Mouse (Mus musculus) embryonic facial prominence, embryonic 14.5 days (tissue): ENCODE measurements at regions not wholly inside any gene's neighbourhood (a gene's known extent, or its start where the extent isn't known, plus 50 kb on each side); places are given as distances from the start of the nearest gene placed in this dataset.

Experiments
- ATAC-seq: fragments of 200-750 bp; cut with Nextera tagmentation; 2 replicates; pipeline ENCODE4 v1.8.0; 2017; ENCODE audit warnings: low read depth, moderate number of reproducible peaks, moderate TSS enrichment
- DNase-seq: peaks from one replicate; pipeline ENCODE4 v3.0.0-alpha.2; 2015; ENCODE audit warnings: low spot score
- H3K27ac ChIP-seq: fragments of 300-500 bp; sonication (generic); replicated peaks from 2 replicates; pipeline ENCODE4 v1.5.1; 2014; ENCODE audit warnings: low read depth, mild to moderate bottlenecking, low read length, moderate library complexity
- H3K27me3 ChIP-seq: fragments of 300-500 bp; sonication (generic); replicated peaks from 2 replicates; pipeline ENCODE4 v1.6.1; 2014; ENCODE audit warnings: low read length; ENCODE audit not compliant: control insufficient read depth, insufficient read depth
- H3K36me3 ChIP-seq: fragments of 300-500 bp; sonication (generic); 2 replicates; pipeline ENCODE4 v1.6.1; 2014; ENCODE audit warnings: low read length, mixed read lengths; ENCODE audit not compliant: control insufficient read depth, insufficient read depth
- H3K4me1 ChIP-seq: fragments of 300-500 bp; sonication (generic); 2 replicates; pipeline ENCODE4 v1.6.1; 2014; ENCODE audit warnings: antibody characterized with exemption, low read length; ENCODE audit not compliant: control insufficient read depth, insufficient read depth
- H3K4me2 ChIP-seq: fragments of 300-500 bp; sonication (generic); 2 replicates; pipeline ENCODE4 v1.6.1; 2014; ENCODE audit warnings: low read depth, mild to moderate bottlenecking, low read length, moderate library complexity, mixed read lengths
- H3K4me3 ChIP-seq: fragments of 300-500 bp; sonication (generic); 2 replicates; pipeline ENCODE4 v1.5.1; 2014; ENCODE audit warnings: low read depth, mild to moderate bottlenecking, low read length
- H3K9ac ChIP-seq: fragments of 300-500 bp; sonication (generic); 2 replicates; pipeline ENCODE4 v1.6.1; 2014; ENCODE audit warnings: low read depth, mild to moderate bottlenecking, low read length, moderate library complexity, mixed read lengths
- H3K9me3 ChIP-seq: fragments of 300-500 bp; sonication (generic); 2 replicates; pipeline ENCODE4 v1.6.1; 2016; ENCODE audit warnings: low read length; ENCODE audit not compliant: control insufficient read depth
- WGBS: fragments of 180-500 bp; shearing (Covaris S2); extraction: QIAGEN DNeasy Blood & Tissue Kit; methylation state at CpG from one replicate; pipeline ENCODE4 v1.1.7; 2014; 5-methylcytosine and 5-hydroxymethylcytosine counted together

DNA sequence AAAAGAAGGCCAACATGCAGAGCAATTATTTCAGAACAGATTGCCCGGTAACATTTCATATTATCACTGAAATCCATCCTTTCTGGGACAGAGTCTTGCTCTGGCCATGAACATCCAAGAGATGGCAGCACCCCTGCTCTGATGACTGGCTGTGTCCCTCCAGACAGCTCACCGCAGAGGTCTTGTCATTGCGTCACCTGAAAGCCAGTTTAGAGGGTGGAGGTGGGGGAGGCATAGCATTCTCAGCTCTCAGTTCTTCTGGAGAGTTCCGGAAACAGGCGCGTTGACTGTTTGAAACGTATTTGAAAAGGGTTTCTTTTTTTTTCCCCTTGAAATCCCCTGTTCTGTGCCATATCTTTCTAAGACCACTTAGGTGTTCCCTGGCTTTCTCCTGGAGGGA lies 145.7 kb upstream of the Pgrmc2 start:
- Histone ChIP-seq H3K27ac (no peak overlapping the region), H3K4me2 (0 out of 2 replicates have a peak overlapping the region, but pooled peaks have one; percentile 5), H3K9ac (no peak overlapping the region), H3K4me1 (no peaks in the 10 kb centered on the region), H3K36me3 (no peaks in the 10 kb centered on the region), H3K4me3 (no peak overlapping the region), H3K27me3 (no peaks in the 10 kb centered on the region), H3K9me3 (no peaks in the 10 kb centered on the region)
- ATAC-seq (peak; percentile 96), DNase-seq (peak; percentile 85)
- WGBS: 12% methylated on average over 7 of the region's 7 CpGs

DNA sequence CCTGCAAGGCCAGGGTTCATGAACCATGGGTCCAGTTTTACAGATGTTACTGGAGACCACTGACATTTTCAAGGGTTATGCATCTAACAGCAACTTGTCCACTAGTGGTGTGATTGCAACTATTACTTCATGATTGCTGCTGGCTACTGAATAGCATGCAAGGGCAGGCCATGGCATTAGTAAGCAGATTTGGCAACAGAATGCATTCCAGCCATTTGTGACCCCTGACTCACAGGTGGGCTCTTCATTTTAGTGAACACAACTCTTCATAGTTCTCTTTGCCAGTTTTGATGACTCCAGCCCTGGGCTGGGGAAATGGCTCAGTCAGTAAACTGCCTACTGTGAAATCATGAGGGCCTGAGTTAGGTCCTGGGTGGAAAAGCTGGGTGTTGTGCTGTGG lies 137.9 kb upstream of the Pgrmc2 start:
- DNase-seq: no peak
- Histone ChIP-seq H3K9me3 (no peaks in the 10 kb centered on the region), H3K36me3 (no peaks in the 10 kb centered on the region), H3K9ac (no peak overlapping the region), H3K27ac (no peak overlapping the region), H3K27me3 (no peaks in the 10 kb centered on the region), H3K4me1 (no peaks in the 10 kb centered on the region), H3K4me3 (no peak overlapping the region), H3K4me2 (no peak overlapping the region)
- no peak for ATAC-seq

- Histone ChIP-seq H3K4me2 (no peak overlapping the region), H3K4me3 (no peak overlapping the region), H3K27me3 (no peaks in the 10 kb centered on the region), H3K4me1 (no peaks in the 10 kb centered on the region), H3K36me3 (no peaks in the 10 kb centered on the region), H3K27ac (no peak overlapping the region), H3K9ac (no peak overlapping the region), H3K9me3 (no peaks in the 10 kb centered on the region)
- DNase-seq (no peak), ATAC-seq (no peak)
- 89% methylated on average over 3 of the region's 3 CpGs for WGBS
These were observed 134.9 kb upstream of the Pgrmc2 start for GRCm38 (mm10) chr3:41217770-41218169.

GRCm38 (mm10) chr3:41213533-41213932 lies 130.7 kb upstream of the Pgrmc2 start:
- Histone ChIP-seq H3K9me3 (no peaks in the 10 kb centered on the region), H3K36me3 (no peaks in the 10 kb centered on the region), H3K4me1 (no peaks in the 10 kb centered on the region), H3K27ac (no peak overlapping the region), H3K9ac (no peak overlapping the region), H3K4me3 (no peak overlapping the region), H3K27me3 (no peaks in the 10 kb centered on the region), H3K4me2 (no peak overlapping the region)
- DNase-seq (peak; percentile 55), ATAC-seq (0 out of 2 replicates have a peak, but pooled peaks have one; percentile 50)
- WGBS: 54% methylated on average over 2 of the region's 2 CpGs

DNA sequence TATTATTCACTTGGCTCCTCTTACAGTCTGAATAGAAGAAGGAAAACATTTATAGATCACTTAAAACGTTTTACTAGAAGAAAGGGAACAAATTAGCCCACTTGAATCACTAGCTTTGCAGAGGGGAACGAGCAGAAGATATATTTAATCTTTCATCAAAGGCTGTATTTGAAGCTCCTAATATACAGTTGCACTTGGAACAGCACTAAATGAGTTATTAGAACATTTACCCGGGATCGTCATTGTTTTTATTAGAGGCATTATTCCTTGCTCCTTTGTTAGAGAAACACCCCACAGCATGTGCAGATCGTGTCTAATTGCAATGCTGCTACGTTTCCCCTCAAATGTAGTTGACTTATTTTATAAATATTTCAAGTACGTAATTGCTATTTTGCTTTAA lies 127.5 kb upstream of the Pgrmc2 start:
- WGBS: 68% methylated on average over 7 of the region's 7 CpGs
- no peaks in the 10 kb centered on the region for H3K4me1 ChIP-seq
- DNase-seq (no peak), ATAC-seq (no peak)
- H3K9ac ChIP-seq: no peak overlapping the region
- no peaks in the 10 kb centered on the region for H3K9me3 ChIP-seq
- H3K4me3 ChIP-seq: no peak overlapping the region
- no peaks in the 10 kb centered on the region for H3K36me3 ChIP-seq
- H3K4me2 ChIP-seq: no peak overlapping the region
- no peaks in the 10 kb centered on the region for H3K27me3 ChIP-seq
- H3K27ac ChIP-seq: no peak overlapping the region

- 52% methylated on average over 13 of the region's 13 CpGs for WGBS
- ATAC-seq: peak; percentile 37; the same call in 1 of the 2 replicates
- DNase-seq: no peak
- Histone ChIP-seq H3K9ac (no peak overlapping the region), H3K27me3 (no peaks in the 10 kb centered on the region), H3K27ac (no peak overlapping the region), H3K4me2 (no peak overlapping the region), H3K9me3 (no peaks in the 10 kb centered on the region), H3K4me3 (no peak overlapping the region), H3K4me1 (no peaks in the 10 kb centered on the region), H3K36me3 (no peaks in the 10 kb centered on the region)
These were observed 120.0 kb upstream of the Pgrmc2 start for GRCm38 (mm10) chr3:41202895-41203294.

DNA sequence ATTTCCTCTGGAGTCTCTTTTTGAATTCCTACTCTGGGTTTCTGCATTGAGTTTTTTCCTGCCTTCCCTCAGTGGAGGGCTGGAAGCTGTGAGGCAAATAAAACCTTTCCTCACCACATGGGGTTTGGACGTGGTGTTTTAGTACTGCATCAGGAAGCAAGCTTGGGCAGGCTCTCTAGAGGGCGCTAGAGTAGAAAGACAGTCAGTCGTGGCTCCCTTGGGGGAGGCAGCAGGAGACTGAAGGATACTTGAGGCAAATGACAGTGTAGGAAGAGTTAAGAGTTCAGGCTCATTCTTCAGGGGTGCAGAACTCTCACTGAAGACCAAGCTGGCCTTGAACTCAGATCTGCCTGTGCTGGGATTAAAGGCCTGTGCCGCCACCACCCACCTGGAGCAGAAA lies 118.9 kb upstream of the Pgrmc2 start:
- no peak for ATAC-seq
- no peak overlapping the region for H3K4me2 ChIP-seq
- H3K4me3 ChIP-seq: no peak overlapping the region
- 37% methylated on average over 4 of the region's 4 CpGs for WGBS
- H3K36me3 ChIP-seq: no peaks in the 10 kb centered on the region
- H3K27me3 ChIP-seq: no peaks in the 10 kb centered on the region
- H3K27ac ChIP-seq: no peak overlapping the region
- no peak overlapping the region for H3K9ac ChIP-seq
- no peaks in the 10 kb centered on the region for H3K4me1 ChIP-seq
- DNase-seq: peak; percentile 37
- no peaks in the 10 kb centered on the region for H3K9me3 ChIP-seq

DNA sequence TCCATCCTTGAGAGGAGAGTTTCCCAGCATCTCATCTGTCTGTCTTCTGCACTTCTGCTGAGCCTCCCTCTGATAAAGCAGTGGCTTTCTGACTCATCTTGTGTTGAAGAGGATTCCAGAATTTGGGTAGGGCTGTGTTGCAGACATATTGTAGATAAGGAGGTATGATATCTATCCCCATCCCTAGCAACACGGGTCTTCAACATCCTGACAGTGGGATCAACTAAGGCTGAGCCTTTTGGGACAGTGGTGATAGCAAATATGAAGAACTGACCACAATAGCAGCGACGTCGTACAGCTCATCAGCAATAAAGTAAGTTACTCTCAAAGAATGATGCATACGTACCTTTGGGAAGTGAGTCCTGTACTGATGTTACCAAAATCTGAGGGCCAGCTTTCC lies 117.2 kb upstream of the Pgrmc2 start:
- Histone ChIP-seq H3K27me3 (no peaks in the 10 kb centered on the region), H3K9ac (no peak overlapping the region), H3K27ac (no peak overlapping the region), H3K4me1 (no peaks in the 10 kb centered on the region), H3K4me3 (no peak overlapping the region), H3K9me3 (no peaks in the 10 kb centered on the region), H3K36me3 (no peaks in the 10 kb centered on the region), H3K4me2 (no peak overlapping the region)
- DNase-seq (no peak), ATAC-seq (no peak)
- WGBS: 85% methylated on average over 5 of the region's 5 CpGs

DNA sequence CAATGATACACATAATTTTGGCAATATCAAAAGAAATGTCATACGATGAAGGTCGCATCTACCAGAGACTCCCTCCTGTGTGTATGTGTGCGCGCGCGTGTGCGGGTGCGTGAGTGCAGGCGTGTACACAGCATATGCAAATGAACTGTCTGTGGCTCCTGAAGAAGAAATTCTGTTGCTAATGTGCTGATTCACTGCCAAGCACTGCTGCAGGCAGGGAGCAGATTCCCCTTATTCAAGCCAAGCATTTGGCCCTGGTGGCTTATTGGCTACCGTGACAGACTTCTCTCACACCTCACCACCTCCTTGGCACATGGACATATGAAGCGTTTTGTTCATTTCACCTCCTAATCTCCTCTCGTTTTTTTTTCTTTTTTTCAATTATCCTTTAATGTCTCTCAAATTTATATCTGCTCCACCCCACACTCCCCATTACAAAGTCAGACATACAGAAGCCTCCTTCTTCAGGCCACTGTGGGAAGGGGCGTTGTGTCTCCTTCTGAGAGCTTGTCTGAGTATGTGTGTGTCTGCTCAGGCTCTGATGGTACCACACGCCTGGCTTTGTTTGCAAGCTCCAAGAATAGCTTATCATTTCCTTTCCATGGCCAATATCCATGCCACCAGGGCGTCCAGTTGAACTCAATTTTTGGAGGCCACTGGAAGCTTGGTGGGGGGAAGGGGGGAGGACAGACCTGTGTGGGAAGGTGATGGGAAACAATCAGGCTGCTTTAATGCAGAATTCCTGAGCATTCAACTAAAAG lies 115.5 kb upstream of the Pgrmc2 start:
- no peaks in the 10 kb centered on the region for H3K27me3 ChIP-seq
- ATAC-seq (no peak), DNase-seq (no peak)
- H3K4me3 ChIP-seq: no peak overlapping the region
- no peak overlapping the region for H3K9ac ChIP-seq
- H3K4me2 ChIP-seq: no peak overlapping the region
- WGBS: 81% methylated on average over 15 of the region's 15 CpGs
- H3K4me1 ChIP-seq: no peaks in the 10 kb centered on the region
- H3K36me3 ChIP-seq: no peaks in the 10 kb centered on the region
- no peaks in the 10 kb centered on the region for H3K9me3 ChIP-seq
- no peak overlapping the region for H3K27ac ChIP-seq
